Mouse (Mus musculus) G1E (cell line): ENCODE data around the gene Fgfr2.

Source experiments
- CTCF ChIP-seq: IDR thresholded peaks from 2 replicates; pipeline ENCODE4 v1.5.1; 2012; ENCODE audit warnings: low read depth, low read length, inconsistent platforms, mixed read lengths
- GATA1 ChIP-seq: IDR thresholded peaks from 2 replicates; pipeline ENCODE4 v1.6.1; 2012; ENCODE audit warnings: borderline replicate concordance, low read length, inconsistent platforms, mixed read lengths
- GATA2 ChIP-seq: IDR thresholded peaks from 2 replicates; pipeline ENCODE4 v1.6.1; 2012; ENCODE audit warnings: low read depth, low read length, inconsistent platforms, borderline replicate concordance

GRCm38 (mm10) chr7:131951131-131951530, 1172.0 kb downstream of the Fgfr2 start:
- no peak for TF ChIP-seq GATA1
- no peak for TF ChIP-seq CTCF
- no peak for TF ChIP-seq GATA2
